Mouse (Mus musculus) central nervous system, embryonic 18 days (tissue): ENCODE results near the gene Actn1. TPM values are rescaled to one million over a fixed set of nuclear protein-coding genes. Genes with fewer than 3 reads are reported as not detected.

Source experiments
- polyA plus RNA-seq: library from polyadenylated mRNA; depleted of rRNA; stranded (reverse); fragments of >200 nt; gene quantifications from 2 replicates; pipeline ENCODE4 v1.2.3, GENCODE M21; 2012; rRNA removed

The Actn1 gene
- 40.4 and 44.0 TPM in 2 replicates for polyA plus RNA-seq

DNA sequence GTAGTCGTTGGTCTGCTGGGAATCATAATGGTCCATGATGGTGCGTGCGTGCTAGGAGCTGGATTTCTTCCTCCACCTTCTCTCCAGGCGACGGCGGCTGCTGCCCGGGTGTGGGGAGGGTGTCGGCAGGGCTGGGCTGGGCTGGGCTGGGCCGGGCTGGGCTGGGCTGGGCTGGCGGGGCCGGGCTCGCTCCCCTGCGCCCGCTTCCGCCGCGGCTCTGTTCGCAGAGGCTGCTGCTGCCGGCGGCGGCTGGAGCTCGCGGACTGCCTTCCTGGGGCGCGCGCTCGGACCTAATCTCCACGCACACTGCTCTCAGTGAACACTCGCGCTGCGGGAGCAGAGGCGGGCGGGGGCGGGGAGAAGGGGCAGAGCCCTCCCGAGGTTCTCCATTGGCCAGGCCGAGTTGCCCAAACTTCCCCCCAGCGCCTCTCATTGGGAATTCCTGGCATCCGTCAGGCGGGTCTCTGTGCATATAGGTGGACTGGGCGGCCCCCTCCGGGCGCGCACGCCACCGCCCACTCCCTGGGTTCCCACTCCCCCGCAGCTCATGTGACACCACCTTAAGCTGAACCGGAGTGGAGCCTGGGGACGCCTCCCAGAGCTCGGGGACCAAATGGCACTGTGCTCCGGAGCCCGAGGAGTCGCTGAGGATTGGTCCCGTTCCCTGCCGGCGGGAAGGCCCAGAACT, at the start of gene Actn1:
Gene Actn1, minus strand, starts transcription at position 316 of the 688 bp plus-strand sequence.

Other genes with a start within 250 kb of the Actn1 start
- gene Zfp36l1, start 147.4 kb downstream of the Actn1 start, polyA plus RNA-seq: 28.3 and 30.7 TPM in 2 replicates
- 36.4 and 39.1 TPM in 2 replicates for gene Dcaf5, start 176.2 kb upstream of the Actn1 start, polyA plus RNA-seq
- gene Exd2, start 202.7 kb upstream of the Actn1 start, polyA plus RNA-seq: 60.5 and 62.9 TPM in 2 replicates